Mouse (Mus musculus): ENCODE measurements around the gene Rdh12.
"Not testable (repeated sequence)": the region's sequence is repeated elsewhere in the genome, so short reads cannot be mapped to it uniquely, and the experiment has no call there.

- not testable (repeated sequence) for TF ChIP-seq CTCF, POLR2A (IDR thresholded peaks at IDR 0.05; ENCODE audit: extremely low read depth, insufficient read depth, low read length)
Measured at GRCm38 (mm10) chr12:79185160-79185559, 23.6 kb upstream of the Rdh12 start.
